ENCODE assay signal across 6 mouse cellular contexts in genomic region chr14:87552211-87552610, GRCm38 (mm10).
"Had no signal": no experiment of that assay in that cellular context is flagged by ENCODE, and none has a peak within 500 bp of the region (broad histone marks: within the 10 kb centered on the region; RNA-seq: fewer than 3 reads in every experiment).

No protein-coding gene starts in this region.

- H3K27me3 ChIP-seq: limb, embryonic 13.5 days; midbrain, embryonic 13.5 days had no signal

- DNase-seq: kidney, postnatal 4 days; left cerebral cortex, postnatal 4 days; lung, adult 18-20 months; thymus, postnatal 4 days had no signal

- ATAC-seq: midbrain, embryonic 13.5 days had no signal
